Mouse (Mus musculus) thymus, adult 2 months (tissue): Measurements from ENCODE around the gene Prex1. TPM values are rescaled to one million over a fixed set of nuclear protein-coding genes. Genes with fewer than 3 reads are reported as not detected.
A peak's percentile ranks its signal among the peaks of the same experiment; 100 is the strongest.

Experiments
- DNase-seq: peaks from one replicate; pipeline ENCODE4 v3.0.0; 2021
- H3K27ac ChIP-seq: fragments of 200-500 bp; 2 replicates; pipeline ENCODE4 v1.5.1; 2012; ENCODE audit warnings: low read length, control low read depth; ENCODE audit not compliant: control insufficient read depth, insufficient read depth
- H3K27me3 ChIP-seq: fragments of 200-500 bp; 2 replicates; pipeline ENCODE4 v1.6.1; 2012; ENCODE audit warnings: mild to moderate bottlenecking, low read length, moderate library complexity, mixed read lengths; ENCODE audit not compliant: control insufficient read depth, insufficient read depth
- H3K36me3 ChIP-seq: fragments of 200-500 bp; 2 replicates; pipeline ENCODE4 v1.6.1; 2012; ENCODE audit warnings: mild to moderate bottlenecking, low read length, moderate library complexity; ENCODE audit not compliant: control insufficient read depth, insufficient read depth
- H3K4me1 ChIP-seq: fragments of 200-500 bp; replicated peaks from 2 replicates; pipeline ENCODE4 v1.6.1; 2012; ENCODE audit warnings: low read length; ENCODE audit not compliant: control insufficient read depth, insufficient read depth
- H3K4me3 ChIP-seq: fragments of 200-500 bp; 2 replicates; pipeline ENCODE4 v1.5.1; 2012; ENCODE audit warnings: mild to moderate bottlenecking, low read length, control low read depth, moderate library complexity; ENCODE audit not compliant: control insufficient read depth, insufficient read depth
- CTCF ChIP-seq: fragments of 200-500 bp; IDR thresholded peaks from 2 replicates; pipeline ENCODE4 v1.5.1; 2012; ENCODE audit warnings: mild to moderate bottlenecking, control low read depth, low read length, moderate library complexity, borderline replicate concordance; ENCODE audit not compliant: control insufficient read depth, poor library complexity, insufficient read depth; ENCODE audit errors: extremely low read depth
- POLR2A ChIP-seq: fragments of 200-500 bp; IDR thresholded peaks from 2 replicates; pipeline ENCODE4 v1.6.1; 2012; ENCODE audit warnings: mild to moderate bottlenecking, low read length, control low read depth, moderate library complexity; ENCODE audit not compliant: control insufficient read depth, poor library complexity, insufficient read depth; ENCODE audit errors: extremely low read depth
- WGBS: fragments of 180-500 bp; shearing (Covaris S2); methylation state at CpG from one replicate; pipeline ENCODE4 v1.1.7; 2018; 5-methylcytosine and 5-hydroxymethylcytosine counted together
- polyA plus RNA-seq: library from polyadenylated mRNA; depleted of rRNA; stranded (reverse); fragments of >200 nt; gene quantifications from 2 replicates; pipeline ENCODE4 v1.2.3, GENCODE M21; 2012

Gene Prex1
- polyA plus RNA-seq, 1 experiment, result 264 TPM

GRCm38 (mm10) chr2:166693394-166693793 is 20.2 kb downstream of the Prex1 start:
- 0 out of 2 replicates have a peak, but pooled peaks cover 4% of the 10 kb centered on the region for H3K36me3 ChIP-seq
- no peak overlapping the region for H3K27ac ChIP-seq
- WGBS, result 71% methylated on average over 4 of the region's 4 CpGs
- H3K4me1 ChIP-seq, result peaks cover 22% of the 10 kb centered on the region
- TF ChIP-seq POLR2A, result no peak
- no peak for TF ChIP-seq CTCF
- H3K27me3 ChIP-seq, result no peaks in the 10 kb centered on the region
- no peak overlapping the region for H3K4me3 ChIP-seq
- DNase-seq, result no peak

GRCm38 (mm10) chr2:166691602-166692509 is 21.8 kb downstream of the Prex1 start:
- Histone ChIP-seq H3K36me3 (0 out of 2 replicates have a peak, but pooled peaks cover 4% of the 10 kb centered on the region), H3K4me1 (peaks cover 25% of the 10 kb centered on the region), H3K27me3 (no peaks in the 10 kb centered on the region), H3K4me3 (no peak overlapping the region), H3K27ac (no peak overlapping the region)
- DNase-seq, result no peak
- WGBS, result 97% methylated on average over 23 of the region's 23 CpGs
- TF ChIP-seq CTCF, result 0 out of 2 replicates have a peak, but pooled peaks have one; percentile 16
- TF ChIP-seq POLR2A, result no peak

- WGBS, result 74% methylated on average over 6 of the region's 6 CpGs
- no peak for DNase-seq
- H3K4me1 ChIP-seq, result peaks cover 38% of the 10 kb centered on the region
- H3K36me3 ChIP-seq, result no peaks in the 10 kb centered on the region
- TF ChIP-seq POLR2A, result no peak
- no peak for TF ChIP-seq CTCF
- H3K27me3 ChIP-seq, result no peaks in the 10 kb centered on the region
- H3K4me3 ChIP-seq, result no peak overlapping the region
- no peak overlapping the region for H3K27ac ChIP-seq
Measured at GRCm38 (mm10) chr2:166686917-166687316, 26.7 kb downstream of the Prex1 start.

- 78% methylated on average over 8 of the region's 8 CpGs for WGBS
- no peak for DNase-seq
- Histone ChIP-seq H3K4me1 (peaks cover 39% of the 10 kb centered on the region), H3K27ac (no peak overlapping the region), H3K36me3 (no peaks in the 10 kb centered on the region), H3K4me3 (no peak overlapping the region), H3K27me3 (no peaks in the 10 kb centered on the region)
- TF ChIP-seq CTCF (no peak), POLR2A (no peak)
Measured at GRCm38 (mm10) chr2:166685824-166686223, 27.8 kb downstream of the Prex1 start.

- 71% methylated on average over 13 of the region's 13 CpGs for WGBS
- H3K36me3 ChIP-seq, result no peaks in the 10 kb centered on the region
- no peak for DNase-seq
- H3K27me3 ChIP-seq, result no peaks in the 10 kb centered on the region
- peaks cover 51% of the 10 kb centered on the region for H3K4me1 ChIP-seq
- H3K4me3 ChIP-seq, result no peak overlapping the region
- no peak overlapping the region for H3K27ac ChIP-seq
- TF ChIP-seq POLR2A (no peak), CTCF (no peak)
Measured at GRCm38 (mm10) chr2:166683885-166684544, 29.6 kb downstream of the Prex1 start.

- H3K27me3 ChIP-seq, result no peaks in the 10 kb centered on the region
- 94% methylated on average over 4 of the region's 4 CpGs for WGBS
- H3K36me3 ChIP-seq, result no peaks in the 10 kb centered on the region
- TF ChIP-seq POLR2A (no peak), CTCF (no peak)
- no peak overlapping the region for H3K4me3 ChIP-seq
- peaks cover 53% of the 10 kb centered on the region for H3K4me1 ChIP-seq
- no peak for DNase-seq
- no peak overlapping the region for H3K27ac ChIP-seq
Measured at GRCm38 (mm10) chr2:166682866-166683265, 30.8 kb downstream of the Prex1 start.
